Mouse (Mus musculus) kidney, postnatal 0 days (tissue): ENCODE data around the gene Kif13a. TPM values are rescaled to one million over a fixed set of nuclear protein-coding genes. Genes with fewer than 3 reads are reported as not detected.

Source experiments
- ATAC-seq: fragments of 200-750 bp; cut with Nextera tagmentation; replicated peaks from 2 replicates; pipeline ENCODE4 v1.8.0; 2017; ENCODE audit warnings: low read depth, moderate number of reproducible peaks, moderate TSS enrichment, moderate library complexity; ENCODE audit not compliant: low FRiP score
- DNase-seq: peaks from one replicate; pipeline ENCODE4 v3.0.0-alpha.2; 2016; ENCODE audit warnings: low spot score
- H3K27ac ChIP-seq: fragments of 300-500 bp; sonication (generic); 2 replicates; pipeline ENCODE4 v1.5.1; 2014; ENCODE audit warnings: mild to moderate bottlenecking
- H3K27me3 ChIP-seq: fragments of 300-500 bp; sonication (generic); 2 replicates; pipeline ENCODE4 v1.6.1; 2014; ENCODE audit warnings: low read length, mixed read lengths; ENCODE audit not compliant: insufficient read depth
- H3K36me3 ChIP-seq: fragments of 300-500 bp; sonication (generic); 2 replicates; pipeline ENCODE4 v1.6.1; 2014; ENCODE audit warnings: low read length, mixed read lengths; ENCODE audit not compliant: insufficient read depth
- H3K4me1 ChIP-seq: fragments of 300-500 bp; sonication (generic); replicated peaks from 2 replicates; pipeline ENCODE4 v1.6.1; 2014; ENCODE audit warnings: antibody characterized with exemption, low read length, mixed read lengths; ENCODE audit not compliant: insufficient read depth
- H3K4me2 ChIP-seq: fragments of 300-500 bp; sonication (generic); 2 replicates; pipeline ENCODE4 v1.6.1; 2014; ENCODE audit warnings: mild to moderate bottlenecking, low read length, moderate library complexity, mixed read lengths
- H3K4me3 ChIP-seq: fragments of 300-500 bp; sonication (generic); replicated peaks from 2 replicates; pipeline ENCODE4 v1.5.1; 2014; ENCODE audit warnings: low read depth, low read length
- H3K9ac ChIP-seq: fragments of 300-500 bp; sonication (generic); 2 replicates; pipeline ENCODE4 v1.6.1; 2014; ENCODE audit warnings: low read depth, low read length
- H3K9me3 ChIP-seq: fragments of 300-500 bp; sonication (generic); replicated peaks from 2 replicates; pipeline ENCODE4 v1.6.1; 2016; ENCODE audit warnings: low read length, inconsistent platforms, mixed read lengths
- CTCF ChIP-seq: IDR thresholded peaks from 2 replicates; pipeline ENCODE4 v1.5.1; 2016; ENCODE audit warnings: antibody characterized with exemption, low read depth, mild to moderate bottlenecking, moderate library complexity
- WGBS: fragments of 180-500 bp; shearing (Covaris S2); extraction: QIAGEN DNeasy Blood & Tissue Kit; methylation state at CpG from one replicate; pipeline ENCODE4 v1.1.7; 2014; 5-methylcytosine and 5-hydroxymethylcytosine counted together
- polyA plus RNA-seq: library from polyadenylated mRNA; unstranded; fragments of >200 nt; fragmentation: Nextera tagmentation; extraction: Ambion mirVana; gene quantifications from 2 replicates; pipeline ENCODE4 v1.2.1, GENCODE M21; 2015

Kif13a gene
- polyA plus RNA-seq, 1 experiment from 2014 or later: 13.1 TPM

- H3K27ac ChIP-seq: no peak overlapping the region
- 91% methylated on average over 12 of the region's 12 CpGs for WGBS
- no peak overlapping the region for H3K4me3 ChIP-seq
- no peaks in the 10 kb centered on the region for H3K9me3 ChIP-seq
- no peak overlapping the region for H3K9ac ChIP-seq
- H3K4me1 ChIP-seq: no peaks in the 10 kb centered on the region
- peak; percentile 61 for TF ChIP-seq CTCF
- ATAC-seq (no peak), DNase-seq (peak; percentile 55)
- no peaks in the 10 kb centered on the region for H3K27me3 ChIP-seq
- peaks cover 3% of the 10 kb centered on the region; the same call in 1 of the 2 replicates for H3K36me3 ChIP-seq
- no peak overlapping the region for H3K4me2 ChIP-seq
Measured at GRCm38 (mm10) chr13:46810098-46810497, 119.6 kb downstream of the Kif13a start.

- Histone ChIP-seq H3K9me3 (no peaks in the 10 kb centered on the region), H3K9ac (no peak overlapping the region), H3K4me3 (no peak overlapping the region), H3K4me1 (no peaks in the 10 kb centered on the region), H3K27ac (no peak overlapping the region), H3K36me3 (peaks cover 3% of the 10 kb centered on the region; the same call in 1 of the 2 replicates), H3K4me2 (no peak overlapping the region), H3K27me3 (no peaks in the 10 kb centered on the region)
- no peak for ATAC-seq
- DNase-seq: no peak
- TF ChIP-seq CTCF: no peak
- WGBS: 88% methylated on average over 11 of the region's 11 CpGs
Measured at GRCm38 (mm10) chr13:46807901-46808300, 121.8 kb downstream of the Kif13a start.

GRCm38 (mm10) chr13:46801196-46801595 lies 128.5 kb downstream of the Kif13a start:
- H3K27me3 ChIP-seq: no peaks in the 10 kb centered on the region
- peaks cover 11% of the 10 kb centered on the region; the same call in 1 of the 2 replicates for H3K36me3 ChIP-seq
- H3K4me2 ChIP-seq: no peak overlapping the region
- ATAC-seq: no peak
- WGBS: 94% methylated on average over 13 of the region's 13 CpGs
- no peak overlapping the region for H3K4me3 ChIP-seq
- no peaks in the 10 kb centered on the region for H3K4me1 ChIP-seq
- no peak overlapping the region for H3K9ac ChIP-seq
- H3K27ac ChIP-seq: no peak overlapping the region
- H3K9me3 ChIP-seq: no peaks in the 10 kb centered on the region
- no peak for TF ChIP-seq CTCF
- no peak for DNase-seq

GRCm38 (mm10) chr13:46798156-46798555 lies 131.5 kb downstream of the Kif13a start:
- Histone ChIP-seq H3K4me1 (no peaks in the 10 kb centered on the region), H3K4me3 (no peak overlapping the region), H3K4me2 (no peak overlapping the region), H3K9ac (no peak overlapping the region), H3K27me3 (no peaks in the 10 kb centered on the region), H3K9me3 (no peaks in the 10 kb centered on the region), H3K36me3 (peaks cover 19% of the 10 kb centered on the region; the same call in 1 of the 2 replicates), H3K27ac (no peak overlapping the region)
- peak; percentile 99 for TF ChIP-seq CTCF
- no peak for ATAC-seq
- 43% methylated on average over 4 of the region's 4 CpGs for WGBS
- DNase-seq: peak; percentile 83

- no peaks in the 10 kb centered on the region for H3K4me1 ChIP-seq
- no peak overlapping the region for H3K4me3 ChIP-seq
- ATAC-seq: no peak
- no peak overlapping the region for H3K27ac ChIP-seq
- 0 out of 2 replicates have a peak, but pooled peaks cover 13% of the 10 kb centered on the region for H3K36me3 ChIP-seq
- H3K27me3 ChIP-seq: no peaks in the 10 kb centered on the region
- H3K4me2 ChIP-seq: no peak overlapping the region
- no peaks in the 10 kb centered on the region for H3K9me3 ChIP-seq
- WGBS: 83% methylated on average over 1 of the region's 1 CpGs
- no peak for TF ChIP-seq CTCF
- DNase-seq: no peak
- no peak overlapping the region for H3K9ac ChIP-seq
Measured at GRCm38 (mm10) chr13:46796381-46796780, 133.3 kb downstream of the Kif13a start.

- DNase-seq: no peak
- H3K9ac ChIP-seq: no peak overlapping the region
- no peak overlapping the region for H3K4me3 ChIP-seq
- peak; percentile 36; the same call in 1 of the 2 replicates for TF ChIP-seq CTCF
- no peaks in the 10 kb centered on the region for H3K27me3 ChIP-seq
- no peak for ATAC-seq
- H3K4me1 ChIP-seq: no peaks in the 10 kb centered on the region
- no peak overlapping the region for H3K27ac ChIP-seq
- H3K9me3 ChIP-seq: no peaks in the 10 kb centered on the region
- 0 out of 2 replicates have a peak, but pooled peaks cover 15% of the 10 kb centered on the region for H3K36me3 ChIP-seq
- no peak overlapping the region for H3K4me2 ChIP-seq
- 87% methylated on average over 13 of the region's 13 CpGs for WGBS
Measured at GRCm38 (mm10) chr13:46793824-46794223, 135.8 kb downstream of the Kif13a start.

GRCm38 (mm10) chr13:46788452-46788851 lies 141.2 kb downstream of the Kif13a start:
- TF ChIP-seq CTCF: no peak
- Histone ChIP-seq H3K36me3 (0 out of 2 replicates have a peak, but pooled peaks cover 7% of the 10 kb centered on the region), H3K27me3 (no peaks in the 10 kb centered on the region), H3K4me1 (no peaks in the 10 kb centered on the region), H3K4me2 (no peak overlapping the region), H3K9ac (no peak overlapping the region), H3K27ac (peak overlapping the region; percentile 64), H3K4me3 (no peak overlapping the region), H3K9me3 (no peaks in the 10 kb centered on the region)
- DNase-seq (peak; percentile 35), ATAC-seq (peak; percentile 76; the same call in 1 of the 2 replicates)
- WGBS: 44% methylated on average over 8 of the region's 8 CpGs
